Mouse (Mus musculus) neural tube, embryonic 13.5 days (tissue): ENCODE results near the gene Gm45808. TPM values are rescaled to one million over a fixed set of nuclear protein-coding genes. Genes with fewer than 3 reads are reported as not detected.

Experiments
- ATAC-seq: fragments of 200-750 bp; cut with Nextera tagmentation; 2 replicates; pipeline ENCODE4 v1.8.0; 2017; ENCODE audit warnings: low read depth, mild to moderate bottlenecking, moderate TSS enrichment, moderate library complexity
- H3K27ac ChIP-seq: fragments of 300-500 bp; sonication (generic); replicated peaks from 2 replicates; pipeline ENCODE4 v1.5.1; 2015; ENCODE audit warnings: moderate library complexity, mild to moderate bottlenecking, inconsistent platforms
- H3K27me3 ChIP-seq: fragments of 300-500 bp; sonication (generic); 2 replicates; pipeline ENCODE4 v1.6.1; 2015; ENCODE audit warnings: mild to moderate bottlenecking, inconsistent platforms
- H3K36me3 ChIP-seq: fragments of 300-500 bp; sonication (generic); 2 replicates; pipeline ENCODE4 v1.6.1; 2015; ENCODE audit warnings: mild to moderate bottlenecking, inconsistent platforms
- H3K4me1 ChIP-seq: fragments of 300-500 bp; sonication (generic); replicated peaks from 2 replicates; pipeline ENCODE4 v1.6.1; 2015; ENCODE audit warnings: inconsistent platforms
- H3K4me2 ChIP-seq: fragments of 300-500 bp; sonication (generic); 2 replicates; pipeline ENCODE4 v1.6.1; 2015; ENCODE audit warnings: inconsistent platforms, mild to moderate bottlenecking, moderate library complexity
- H3K4me3 ChIP-seq: fragments of 300-500 bp; sonication (generic); 2 replicates; pipeline ENCODE4 v1.5.1; 2015; ENCODE audit warnings: mild to moderate bottlenecking, inconsistent platforms
- H3K9ac ChIP-seq: fragments of 300-500 bp; sonication (generic); 2 replicates; pipeline ENCODE4 v1.6.1; 2015; ENCODE audit warnings: moderate library complexity, mild to moderate bottlenecking, inconsistent platforms
- H3K9me3 ChIP-seq: fragments of 300-500 bp; sonication (generic); 2 replicates; pipeline ENCODE4 v1.6.1; 2016; ENCODE audit warnings: inconsistent platforms
- WGBS: fragments of 180-500 bp; shearing (Covaris S2); methylation state at CpG from one replicate; pipeline ENCODE4 v1.1.7; 2015; 5-methylcytosine and 5-hydroxymethylcytosine counted together
- polyA plus RNA-seq: library from polyadenylated mRNA; unstranded; fragments of >200 nt; fragmentation: Nextera tagmentation; extraction: Ambion mirVana; gene quantifications from 2 replicates; pipeline ENCODE4 v1.2.1, GENCODE M21; 2015

Gm45808 gene
- polyA plus RNA-seq, 1 experiment from 2014 or later: not detected

DNA sequence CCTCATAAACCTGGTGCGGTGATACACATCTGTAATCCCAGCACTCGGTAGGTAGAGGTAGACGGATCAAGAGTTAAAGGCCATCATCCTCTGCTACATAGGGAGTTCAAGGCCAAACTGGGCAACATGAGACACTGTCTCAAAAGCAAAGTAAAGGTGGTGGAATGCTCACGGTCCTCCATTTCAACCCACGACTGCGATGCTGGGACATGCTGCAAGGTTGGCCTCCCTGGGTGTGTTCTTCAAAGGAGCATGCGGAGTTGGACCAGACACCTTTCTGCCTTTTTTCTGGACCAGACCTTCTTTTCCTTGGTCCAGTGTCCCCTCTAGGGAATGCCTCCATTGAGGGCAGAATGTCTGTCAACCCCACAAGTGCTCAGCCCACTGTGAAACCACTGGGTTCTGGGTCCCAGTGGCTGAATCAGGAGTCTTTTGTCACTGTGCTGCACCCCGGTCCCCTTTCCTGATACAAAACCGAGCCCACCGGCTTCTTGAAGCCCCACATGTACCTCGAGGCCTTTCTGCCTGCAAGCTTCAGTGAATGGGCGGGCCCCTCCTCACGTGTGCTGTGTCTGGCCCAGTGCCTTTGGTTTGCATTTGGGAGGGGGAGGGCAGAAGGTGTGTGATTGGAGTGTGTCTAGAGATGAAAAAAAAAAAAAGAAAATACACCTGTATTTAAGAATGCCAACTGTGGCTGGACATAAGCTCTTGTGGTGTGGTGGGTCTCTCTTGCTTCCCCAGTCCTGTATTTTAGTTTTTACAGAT lies 30.5 kb downstream of the Gm45808 start:
- H3K36me3 ChIP-seq: peaks cover 62% of the 10 kb centered on the region
- 0 out of 2 replicates have a peak overlapping the region, but pooled peaks have one; percentile 96 for H3K4me2 ChIP-seq
- H3K4me1 ChIP-seq: peaks cover 32% of the 10 kb centered on the region
- H3K9me3 ChIP-seq: no peaks in the 10 kb centered on the region
- no peak overlapping the region; the same call in 1 of the 2 replicates for H3K27ac ChIP-seq
- H3K27me3 ChIP-seq: no peaks in the 10 kb centered on the region
- no peak overlapping the region for H3K4me3 ChIP-seq
- ATAC-seq: no peak
- 81% methylated on average over 13 of the region's 13 CpGs for WGBS
- H3K9ac ChIP-seq: peak overlapping the region; percentile 90; the same call in 1 of the 2 replicates

DNA sequence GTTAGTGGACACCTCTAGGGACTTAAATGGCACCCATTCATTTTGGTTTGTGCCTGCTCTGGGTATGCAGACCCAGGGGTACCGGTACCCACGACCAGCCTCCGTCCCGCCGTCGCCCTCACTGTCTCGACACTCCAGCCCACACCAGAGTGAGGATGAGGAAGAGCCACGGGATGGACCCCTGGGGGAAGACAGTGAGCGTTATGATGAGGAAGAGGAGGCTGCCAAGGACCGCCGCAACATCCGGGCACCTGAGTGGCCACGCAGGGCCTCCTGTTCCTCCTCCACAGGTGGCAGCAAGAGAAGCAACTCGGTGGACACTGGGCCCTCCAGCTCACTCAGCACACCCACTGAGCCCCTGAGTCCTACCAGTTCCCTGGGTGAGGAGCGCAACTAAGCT lies 31.6 kb downstream of the Gm45808 start:
- no peak for ATAC-seq
- Histone ChIP-seq H3K9ac (peak overlapping the region; percentile 22; the same call in 1 of the 2 replicates), H3K27me3 (no peaks in the 10 kb centered on the region), H3K4me3 (no peak overlapping the region), H3K4me2 (no peak overlapping the region), H3K36me3 (peaks cover 64% of the 10 kb centered on the region), H3K9me3 (no peaks in the 10 kb centered on the region), H3K4me1 (peaks cover 20% of the 10 kb centered on the region), H3K27ac (no peak overlapping the region)
- WGBS: 89% methylated on average over 15 of the region's 15 CpGs

DNA sequence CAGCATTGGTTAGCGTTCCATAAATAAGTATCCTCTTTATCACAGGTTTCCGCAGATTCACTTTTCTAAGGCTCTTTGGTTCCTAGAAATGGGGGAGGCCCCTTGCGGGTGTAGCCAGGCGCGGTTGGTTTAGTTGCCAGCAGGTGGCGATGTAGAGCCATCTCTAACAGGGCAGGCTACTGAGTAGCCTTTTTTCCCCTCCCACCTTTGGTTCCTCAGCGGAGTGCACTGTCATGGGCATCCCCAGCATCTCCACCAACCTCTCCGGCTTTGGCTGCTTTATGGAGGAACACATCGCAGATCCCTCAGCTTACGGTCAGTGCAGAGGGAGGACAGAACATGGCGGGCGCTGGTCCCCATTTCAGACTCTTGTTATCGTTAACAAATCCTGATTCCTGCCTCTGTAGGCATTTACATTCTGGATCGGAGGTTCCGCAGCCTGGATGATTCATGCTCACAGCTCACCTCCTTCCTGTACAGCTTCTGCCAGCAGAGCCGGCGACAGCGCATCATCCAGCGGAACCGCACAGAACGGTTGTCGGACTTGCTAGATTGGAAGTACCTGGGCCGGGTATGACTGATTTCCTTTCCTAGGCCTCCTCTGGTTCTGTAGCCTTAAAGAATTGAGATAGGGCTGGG lies 35.1 kb downstream of the Gm45808 start:
- Histone ChIP-seq H3K4me3 (no peak overlapping the region), H3K27ac (no peak overlapping the region), H3K9me3 (no peaks in the 10 kb centered on the region), H3K36me3 (peaks cover 59% of the 10 kb centered on the region), H3K4me2 (no peak overlapping the region), H3K4me1 (no peaks in the 10 kb centered on the region), H3K9ac (peak overlapping the region; percentile 0; the same call in 1 of the 2 replicates), H3K27me3 (no peaks in the 10 kb centered on the region)
- peak; percentile 49; the same call in 1 of the 2 replicates for ATAC-seq
- WGBS: 52% methylated on average over 23 of the region's 23 CpGs

- no peaks in the 10 kb centered on the region for H3K9me3 ChIP-seq
- WGBS: 96% methylated on average over 1 of the region's 1 CpGs
- H3K4me1 ChIP-seq: no peaks in the 10 kb centered on the region
- no peaks in the 10 kb centered on the region for H3K27me3 ChIP-seq
- no peak overlapping the region for H3K4me2 ChIP-seq
- H3K9ac ChIP-seq: no peak overlapping the region
- H3K27ac ChIP-seq: no peak overlapping the region
- peaks cover 50% of the 10 kb centered on the region for H3K36me3 ChIP-seq
- no peak for ATAC-seq
- H3K4me3 ChIP-seq: no peak overlapping the region
Observed at GRCm38 (mm10) chr7:45449974-45450373, 36.6 kb downstream of the Gm45808 start.

GRCm38 (mm10) chr7:45447325-45447990 lies 39.2 kb downstream of the Gm45808 start:
- no peak overlapping the region for H3K27ac ChIP-seq
- no peaks in the 10 kb centered on the region for H3K4me1 ChIP-seq
- H3K4me2 ChIP-seq: no peak overlapping the region
- H3K36me3 ChIP-seq: peaks cover 55% of the 10 kb centered on the region
- no peak for ATAC-seq
- H3K27me3 ChIP-seq: no peaks in the 10 kb centered on the region
- 39% methylated on average over 11 of the region's 11 CpGs for WGBS
- H3K9ac ChIP-seq: no peak overlapping the region
- no peak overlapping the region for H3K4me3 ChIP-seq
- H3K9me3 ChIP-seq: no peaks in the 10 kb centered on the region

GRCm38 (mm10) chr7:45446589-45446988 lies 40.0 kb downstream of the Gm45808 start:
- H3K27me3 ChIP-seq: no peaks in the 10 kb centered on the region
- no peak overlapping the region for H3K4me3 ChIP-seq
- H3K4me2 ChIP-seq: no peak overlapping the region
- ATAC-seq: no peak
- H3K9ac ChIP-seq: no peak overlapping the region
- H3K9me3 ChIP-seq: no peaks in the 10 kb centered on the region
- H3K36me3 ChIP-seq: peaks cover 53% of the 10 kb centered on the region
- no peak overlapping the region for H3K27ac ChIP-seq
- no peaks in the 10 kb centered on the region for H3K4me1 ChIP-seq

DNA sequence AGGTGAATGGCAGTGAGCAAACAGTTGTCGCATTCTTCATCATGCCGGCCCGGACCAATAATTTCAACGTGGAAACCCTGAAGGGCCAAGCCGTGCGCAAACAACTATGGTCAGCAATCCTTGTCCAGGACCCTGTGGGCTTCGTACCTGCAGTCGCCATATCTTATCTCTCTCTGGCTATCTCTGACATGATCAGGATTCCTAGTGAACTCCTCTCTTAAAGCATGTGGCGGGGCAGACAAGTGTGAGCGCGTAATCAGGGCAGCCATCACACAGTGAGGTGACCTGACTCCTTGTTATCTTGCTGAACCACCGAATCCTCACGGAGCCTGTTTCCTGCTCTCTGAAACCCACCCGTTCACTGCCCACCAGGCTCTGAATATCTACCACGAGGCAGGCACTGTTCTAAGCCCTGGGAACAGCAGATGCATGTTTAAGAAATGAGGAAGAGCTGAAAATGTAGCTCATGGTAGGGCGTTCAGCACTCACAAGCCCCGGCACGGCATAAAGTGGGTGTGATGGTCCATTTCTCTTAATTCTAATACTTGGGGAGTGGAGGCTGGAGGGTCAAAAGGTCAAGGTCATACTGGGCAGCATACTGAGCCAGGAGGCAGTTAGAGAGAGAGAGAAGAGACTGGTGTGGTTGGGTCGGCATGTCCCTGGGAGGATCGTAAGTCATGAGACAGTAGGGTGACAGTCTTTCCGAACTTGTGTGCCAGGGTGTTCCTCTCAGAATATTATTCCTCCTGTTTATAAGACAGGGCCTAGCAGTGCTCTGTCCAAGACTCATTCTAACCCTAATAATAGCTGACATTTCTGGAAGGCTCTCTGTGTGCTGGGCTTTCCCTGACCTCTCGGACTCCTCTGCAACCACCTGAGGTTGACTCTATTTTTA lies 42.8 kb downstream of the Gm45808 start:
- Histone ChIP-seq H3K9me3 (no peaks in the 10 kb centered on the region), H3K27ac (no peak overlapping the region), H3K9ac (no peak overlapping the region), H3K27me3 (no peaks in the 10 kb centered on the region), H3K4me2 (no peak overlapping the region), H3K4me3 (no peak overlapping the region), H3K4me1 (no peaks in the 10 kb centered on the region), H3K36me3 (peaks cover 58% of the 10 kb centered on the region)
- no peak for ATAC-seq
- 90% methylated on average over 22 of the region's 22 CpGs for WGBS

- peaks cover 44% of the 10 kb centered on the region for H3K4me1 ChIP-seq
- no peak for ATAC-seq
- 0 out of 2 replicates have a peak within 1 kb of the TSS, but pooled peaks have one; percentile 13 for H3K4me2 ChIP-seq
- H3K9ac ChIP-seq: peak within 1 kb of the TSS; percentile 41; the same call in 1 of the 2 replicates
- 21% methylated on average over 19 of the region's 19 CpGs for WGBS
- no peak within 1 kb of the TSS for H3K27ac ChIP-seq
- no peaks in the 10 kb centered on the region for H3K27me3 ChIP-seq
- H3K4me3 ChIP-seq: no peak within 1 kb of the TSS
- no peaks in the 10 kb centered on the region for H3K9me3 ChIP-seq
- peaks cover 23% of the 10 kb centered on the region for H3K36me3 ChIP-seq
Observed at GRCm38 (mm10) chr7:45437521-45438276, 48.9 kb downstream of the Gm45808 start, which contains the start of gene Ruvbl2. Ruvbl2 (minus strand) TSS chr7:45438096.

DNA sequence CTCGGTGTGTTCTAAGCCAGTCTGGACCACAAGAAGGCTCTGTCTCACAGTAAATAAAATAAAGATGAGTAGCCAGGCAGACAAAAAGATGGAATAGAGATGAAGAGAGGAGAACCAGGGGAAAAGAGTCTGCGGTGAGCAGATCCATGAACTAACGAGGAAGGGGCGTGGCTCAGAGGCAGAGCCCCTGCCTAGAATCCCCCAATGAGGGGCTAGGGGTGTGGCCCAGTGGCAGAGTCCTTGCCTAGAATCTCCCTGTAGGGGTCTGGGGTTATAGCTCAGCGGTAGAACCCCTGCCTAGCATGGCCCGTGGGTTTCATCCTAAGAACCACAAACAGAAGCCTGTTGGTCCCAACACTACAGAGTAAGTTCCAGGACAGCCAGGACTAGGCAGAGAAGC lies 49.6 kb downstream of the Gm45808 start:
- H3K36me3 ChIP-seq: peaks cover 21% of the 10 kb centered on the region
- no peak overlapping the region for H3K4me2 ChIP-seq
- 29% methylated on average over 6 of the region's 6 CpGs for WGBS
- no peak overlapping the region for H3K9ac ChIP-seq
- H3K27me3 ChIP-seq: no peaks in the 10 kb centered on the region
- no peak overlapping the region for H3K4me3 ChIP-seq
- H3K4me1 ChIP-seq: peaks cover 50% of the 10 kb centered on the region
- H3K27ac ChIP-seq: no peak overlapping the region
- no peaks in the 10 kb centered on the region for H3K9me3 ChIP-seq
- ATAC-seq: no peak

DNA sequence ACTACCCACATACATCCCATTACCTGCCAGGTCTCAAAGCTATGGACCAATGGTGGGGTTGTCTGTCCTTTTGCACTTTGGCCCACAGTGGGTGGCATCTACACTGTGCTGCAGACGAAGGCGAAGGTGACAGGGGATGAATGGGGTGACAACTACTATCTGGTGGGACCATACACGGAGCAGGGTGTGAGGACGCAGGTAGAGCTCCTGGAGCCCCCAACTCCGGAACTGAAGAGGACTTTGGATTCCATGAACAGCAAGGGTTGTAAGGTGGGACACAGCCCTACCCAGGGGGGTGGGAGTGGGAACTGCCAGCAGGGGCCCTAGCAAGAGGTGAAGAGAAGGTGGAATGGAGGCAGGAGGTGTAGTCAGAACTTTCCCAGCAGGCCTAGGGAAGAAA lies 50.2 kb downstream of the Gm45808 start:
- Histone ChIP-seq H3K27me3 (no peaks in the 10 kb centered on the region), H3K4me1 (peaks cover 51% of the 10 kb centered on the region), H3K4me2 (0 out of 2 replicates have a peak overlapping the region, but pooled peaks have one; percentile 99), H3K27ac (no peak overlapping the region), H3K4me3 (no peak overlapping the region), H3K9ac (no peak overlapping the region), H3K36me3 (peaks cover 22% of the 10 kb centered on the region), H3K9me3 (no peaks in the 10 kb centered on the region)
- ATAC-seq: no peak
- 89% methylated on average over 5 of the region's 5 CpGs for WGBS

DNA sequence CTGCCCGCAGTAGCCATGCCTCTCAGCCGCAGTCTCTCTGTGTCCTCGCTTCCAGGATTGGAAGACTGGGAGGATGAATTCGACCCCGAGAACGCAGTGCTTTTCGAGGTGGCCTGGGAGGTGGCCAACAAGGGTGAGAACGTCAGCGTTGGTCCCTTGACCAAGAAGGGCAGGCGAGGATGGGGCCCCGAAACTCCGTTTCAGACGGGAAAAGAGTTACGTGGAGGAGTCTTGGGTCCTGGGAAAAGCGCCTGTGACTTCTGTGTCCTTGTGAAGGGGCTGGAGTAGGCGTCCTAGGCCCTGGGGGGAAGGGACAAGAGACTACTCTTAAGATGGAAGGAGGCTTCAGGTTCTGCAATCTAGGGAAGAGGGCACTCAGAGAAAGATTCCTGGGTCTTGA lies 51.6 kb downstream of the Gm45808 start:
- Histone ChIP-seq H3K27ac (peak overlapping the region; percentile 68), H3K4me1 (peaks cover 51% of the 10 kb centered on the region), H3K9me3 (no peaks in the 10 kb centered on the region), H3K4me2 (peak overlapping the region; percentile 99), H3K27me3 (no peaks in the 10 kb centered on the region), H3K36me3 (peaks cover 27% of the 10 kb centered on the region), H3K4me3 (peak overlapping the region; percentile 79), H3K9ac (peak overlapping the region; percentile 86)
- peak; percentile 33 for ATAC-seq
- 5% methylated on average over 16 of the region's 16 CpGs for WGBS
